Mouse (Mus musculus): ENCODE data around the gene Dlg1.

Gene Dlg1

DNA sequence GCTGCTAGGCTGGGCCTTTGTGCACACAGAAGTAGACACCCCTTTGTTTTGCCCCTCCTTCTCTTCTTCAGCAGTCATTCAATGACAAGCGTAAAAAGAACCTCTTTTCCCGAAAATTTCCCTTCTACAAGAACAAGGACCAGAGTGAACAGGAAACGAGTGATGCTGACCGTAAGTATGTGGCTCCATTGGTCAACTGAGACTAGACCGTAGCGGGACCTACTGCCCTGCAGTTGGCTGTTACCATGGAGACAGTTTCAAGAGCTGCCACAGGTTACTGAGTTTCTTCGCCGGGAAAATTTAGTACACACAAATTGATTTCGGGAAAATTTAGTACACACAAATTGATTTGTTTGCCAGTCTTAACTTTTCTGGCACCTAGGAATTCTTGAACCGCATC is 183.5 kb downstream of the Dlg1 start:
- no peak for DNase-seq (ENCODE audit: low spot score in 2 of 2)

DNA sequence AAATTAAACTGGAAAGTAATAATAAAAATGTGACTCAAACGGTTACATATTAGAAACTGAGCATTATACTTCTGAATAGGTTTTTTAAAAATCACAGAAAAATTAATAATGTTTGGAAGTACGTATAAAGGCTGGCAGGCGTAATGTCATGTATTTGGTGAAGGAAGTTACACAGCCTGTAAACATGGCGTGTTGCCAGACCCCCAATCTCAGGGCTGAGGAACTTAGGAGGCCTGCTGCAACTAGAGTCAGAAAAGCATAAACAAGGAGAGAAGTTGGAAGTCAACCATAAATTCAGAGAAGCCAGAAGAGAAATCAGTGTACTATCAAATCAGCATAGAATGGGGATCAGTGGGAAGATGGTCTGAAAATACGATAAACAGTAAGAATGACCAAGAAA is 200.7 kb downstream of the Dlg1 start:
- no peak for DNase-seq (ENCODE audit: low spot score in 2 of 2)

DNA sequence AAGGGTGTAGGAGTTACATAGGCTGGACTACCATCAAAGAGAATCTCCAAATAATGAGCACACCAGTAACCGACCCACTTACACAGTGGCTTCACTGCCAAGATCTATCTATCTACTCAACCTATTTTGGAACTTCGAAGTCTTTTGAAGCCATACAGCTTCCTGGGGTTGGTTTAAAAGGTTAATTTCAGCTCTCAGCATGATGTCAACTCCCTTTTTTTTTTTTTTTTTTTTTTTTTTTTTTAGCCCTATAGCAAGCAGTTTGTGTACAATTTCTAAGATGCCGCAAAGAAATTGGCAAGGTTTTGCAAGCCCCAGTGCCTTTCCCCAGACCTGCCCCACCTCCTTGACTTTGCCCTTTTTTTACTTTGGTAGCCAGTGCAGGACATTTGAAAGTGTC is 202.0 kb downstream of the Dlg1 start:
- DNase-seq (ENCODE audit: low spot score in 2 of 2), result no peak

DNA sequence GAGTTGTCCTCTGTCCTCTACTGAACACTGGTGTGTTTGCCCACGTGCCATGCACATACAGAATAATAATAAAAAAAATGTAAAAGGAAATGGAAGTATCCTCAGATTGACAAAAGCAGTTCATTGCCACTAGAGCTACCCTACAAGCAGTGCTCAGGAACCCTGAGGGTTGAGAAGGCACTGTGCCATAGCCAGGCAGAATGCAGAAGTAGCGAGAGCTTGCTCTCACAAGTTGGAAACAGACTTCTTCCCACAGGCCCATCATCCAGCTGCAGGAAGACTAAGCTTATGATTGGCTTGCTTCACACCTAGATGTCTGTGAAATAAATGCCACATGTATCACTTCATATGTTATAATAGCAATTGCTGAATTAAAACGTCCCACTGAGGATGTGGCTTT is 203.7 kb downstream of the Dlg1 start:
- no peak for DNase-seq (ENCODE audit: low spot score in 2 of 2)

DNA sequence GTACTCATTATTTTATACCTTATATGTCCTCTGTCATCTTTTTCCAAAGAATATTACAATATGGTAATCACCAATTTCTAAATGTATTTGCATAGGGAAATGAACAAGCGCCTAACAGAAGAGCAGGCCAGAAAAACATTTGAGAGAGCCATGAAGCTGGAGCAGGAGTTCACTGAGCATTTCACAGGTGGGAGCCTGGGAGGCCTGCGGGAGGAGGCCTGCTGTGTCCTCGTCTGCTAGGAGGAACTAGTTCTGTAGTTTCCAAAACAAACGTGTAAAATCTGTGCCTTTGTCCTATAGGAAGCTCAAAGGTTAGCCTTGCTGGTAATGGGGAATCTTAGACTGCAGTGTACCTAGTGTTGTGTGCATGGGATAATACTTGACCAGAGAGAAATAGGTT is 204.5 kb downstream of the Dlg1 start:
- no peak for DNase-seq (ENCODE audit: low spot score in 2 of 2)

DNA sequence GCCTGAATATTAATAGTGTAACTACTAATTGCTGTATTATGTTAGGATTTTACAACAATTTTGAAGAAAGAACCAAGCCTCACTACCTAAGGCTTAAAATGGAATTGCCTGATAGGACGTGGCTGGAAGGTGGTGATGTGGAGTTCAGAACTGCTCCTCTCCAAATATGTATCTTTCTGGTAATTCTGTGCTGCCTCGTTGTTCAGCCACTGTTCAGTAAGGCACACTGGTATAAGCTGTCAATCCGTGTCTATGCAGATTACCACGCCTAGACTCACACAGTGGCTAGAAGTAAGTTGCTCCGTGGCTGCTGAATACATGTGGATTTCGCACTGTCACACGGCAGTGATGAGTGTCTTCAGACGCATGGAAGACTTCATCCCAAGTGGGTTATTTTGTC is 210.5 kb downstream of the Dlg1 start:
- peak in 1 of 2 experiments; percentile 13 for DNase-seq (ENCODE audit: low spot score in 2 of 2)

DNA sequence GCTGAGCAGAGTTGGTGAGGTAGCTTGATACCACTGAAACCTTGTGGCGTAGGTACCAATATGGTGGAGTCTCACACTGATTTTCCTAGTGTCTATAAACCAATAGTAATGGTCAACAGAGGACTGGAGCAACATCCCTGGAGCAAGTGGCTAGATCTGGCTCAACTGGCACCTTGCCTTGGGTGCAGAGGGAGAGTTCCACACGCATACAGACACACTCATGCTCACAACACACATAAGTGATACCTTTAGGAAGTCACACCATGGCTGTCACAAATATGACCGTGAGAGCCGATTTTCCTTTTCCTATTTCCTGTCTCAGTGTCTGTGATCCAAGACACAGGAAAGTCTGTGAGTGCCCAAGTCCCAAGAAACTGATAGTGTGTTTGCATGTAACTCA is 212.1 kb downstream of the Dlg1 start:
- DNase-seq (ENCODE audit: low spot score in 2 of 2), result no peak

DNA sequence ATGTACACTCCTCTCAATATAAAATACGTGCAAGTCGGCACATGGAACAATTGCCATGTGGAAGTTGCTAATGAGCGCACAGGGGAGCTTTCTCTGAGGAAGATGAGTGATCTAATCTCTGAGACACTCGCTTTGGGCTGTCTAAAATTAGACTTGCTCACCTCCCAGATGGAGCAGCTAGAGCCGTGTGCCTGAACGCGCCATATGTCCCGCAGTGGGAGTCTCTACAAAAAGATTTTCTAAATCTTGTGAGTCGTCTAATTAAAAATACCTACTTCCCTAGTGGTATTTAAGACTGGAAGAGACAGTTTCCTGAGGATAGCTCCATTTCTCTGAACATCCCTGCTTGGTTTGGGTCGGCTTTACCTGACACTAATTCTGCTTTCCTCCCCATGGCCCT is 213.1 kb downstream of the Dlg1 start:
- DNase-seq (ENCODE audit: low spot score in 2 of 2), result no peak

DNA sequence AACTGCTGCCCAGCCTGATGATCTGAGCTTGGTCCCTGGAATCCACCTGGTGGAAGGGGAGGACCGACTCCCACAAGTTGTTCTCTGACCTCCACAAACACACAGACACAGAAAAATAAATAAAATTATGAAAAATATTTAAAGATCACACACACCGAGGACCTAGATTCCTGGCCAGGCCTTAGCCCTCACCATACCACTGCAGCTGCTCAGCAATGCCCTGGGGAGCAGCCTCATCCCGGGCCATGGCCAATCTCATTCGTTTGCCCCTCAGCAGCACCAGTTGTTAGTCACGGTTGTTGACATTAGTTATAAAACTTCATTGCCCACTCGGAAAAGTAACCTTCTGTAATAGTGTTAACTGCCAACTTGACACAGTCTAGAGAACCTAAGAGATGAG is 214.8 kb downstream of the Dlg1 start:
- peak; percentile 12 to 50 for DNase-seq (ENCODE audit: low spot score in 2 of 2)

DNA sequence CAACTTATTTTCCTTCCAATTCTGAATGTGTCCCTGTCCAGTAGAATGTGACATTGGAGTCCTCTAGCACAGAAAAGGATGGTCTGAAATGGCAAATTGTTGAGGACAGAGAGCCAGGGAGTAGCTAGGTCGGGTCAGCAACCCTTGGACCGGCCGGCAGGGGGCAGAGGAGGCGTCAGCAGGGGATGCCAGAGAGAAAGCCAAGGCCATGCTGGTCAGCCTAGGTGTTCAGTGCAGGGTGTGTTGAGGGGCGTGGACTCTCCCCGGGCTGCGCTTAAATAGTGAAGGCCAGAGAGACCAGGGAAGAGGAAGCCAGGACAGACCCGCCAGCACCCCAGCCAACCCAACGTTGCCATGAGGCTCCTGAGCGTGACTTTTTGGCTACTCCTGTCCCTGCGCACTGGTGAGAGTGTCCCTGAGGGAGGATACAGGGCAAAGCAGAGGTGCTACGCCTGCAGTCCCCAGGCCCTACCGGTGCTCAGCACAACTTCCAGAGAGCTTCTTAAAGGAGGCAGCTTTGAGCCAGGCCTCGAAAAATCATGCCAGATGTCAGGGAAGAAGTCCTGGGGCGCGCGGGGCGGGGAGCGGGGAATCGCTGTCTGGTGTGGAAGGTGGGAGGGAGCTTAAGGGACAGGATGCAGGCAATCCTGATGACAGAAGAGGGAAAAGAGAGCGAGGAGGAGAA is 215.5 kb downstream of the Dlg1 start, which contains the start of gene Meltf:
TSS of gene Meltf (plus strand) at position 238 of the 685 bp plus-strand sequence.
- peak; percentile 63 to 86 for DNase-seq (ENCODE audit: low spot score in 2 of 2)

DNA sequence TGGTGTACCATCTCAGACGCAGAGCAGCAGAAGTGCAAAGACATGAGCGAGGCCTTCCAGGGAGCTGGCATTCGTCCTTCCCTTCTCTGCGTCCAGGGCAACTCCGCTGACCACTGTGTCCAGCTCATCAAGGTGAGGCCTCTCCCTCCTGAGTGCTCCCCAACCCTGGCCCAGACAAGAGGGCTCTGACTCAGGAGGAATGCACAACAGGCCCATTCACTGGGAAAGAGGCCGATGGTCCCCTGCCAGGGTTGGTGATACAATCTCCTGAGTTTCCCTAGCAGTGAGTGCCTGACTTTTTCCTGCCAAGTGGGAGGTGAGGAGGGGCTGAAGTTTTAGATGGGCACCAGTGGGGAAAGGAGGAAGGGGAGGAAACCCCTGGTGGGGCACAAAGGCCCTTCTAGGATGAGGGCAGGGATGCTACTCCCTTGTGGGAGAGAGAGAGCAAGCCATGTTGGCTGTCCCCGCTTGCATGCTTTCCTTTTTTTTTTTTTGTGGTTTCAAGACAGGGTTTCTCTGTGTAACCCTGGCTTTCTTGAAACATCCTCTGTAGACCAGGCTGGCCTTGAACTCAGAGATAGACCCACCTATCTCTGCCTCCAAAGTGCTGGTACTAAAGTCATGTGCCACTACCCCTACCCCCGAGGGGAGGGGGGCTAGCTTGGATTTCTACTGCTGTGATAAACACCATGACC is 217.1 kb downstream of the Dlg1 start:
- DNase-seq (ENCODE audit: low spot score in 2 of 2), result no peak

DNA sequence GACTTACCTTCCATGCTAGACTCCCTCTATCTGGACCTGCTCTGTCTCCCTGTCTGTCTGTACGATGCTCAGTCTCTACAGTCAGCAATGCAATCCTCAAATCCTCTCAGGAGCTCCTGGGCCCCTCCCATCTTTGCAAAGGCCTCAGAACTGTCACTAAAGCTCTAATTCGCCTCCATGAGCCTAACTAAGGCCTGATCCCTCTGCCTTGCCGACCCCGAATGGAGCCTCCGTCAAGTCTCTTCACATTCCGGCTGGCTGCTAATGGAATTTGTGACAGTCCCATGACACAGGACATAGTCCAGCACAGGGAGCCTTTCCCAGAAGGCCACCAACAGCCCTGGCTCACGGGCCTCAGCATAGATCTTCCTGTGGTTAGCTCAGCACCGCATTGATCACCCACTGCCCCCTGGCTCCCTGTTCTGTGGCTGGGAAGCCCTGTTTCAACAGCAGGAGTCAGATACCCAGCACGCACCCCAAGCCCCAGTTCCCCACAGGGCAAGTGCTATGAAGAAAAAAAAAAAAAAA is 219.2 kb downstream of the Dlg1 start:
- no peak for DNase-seq (ENCODE audit: low spot score in 2 of 2)

DNA sequence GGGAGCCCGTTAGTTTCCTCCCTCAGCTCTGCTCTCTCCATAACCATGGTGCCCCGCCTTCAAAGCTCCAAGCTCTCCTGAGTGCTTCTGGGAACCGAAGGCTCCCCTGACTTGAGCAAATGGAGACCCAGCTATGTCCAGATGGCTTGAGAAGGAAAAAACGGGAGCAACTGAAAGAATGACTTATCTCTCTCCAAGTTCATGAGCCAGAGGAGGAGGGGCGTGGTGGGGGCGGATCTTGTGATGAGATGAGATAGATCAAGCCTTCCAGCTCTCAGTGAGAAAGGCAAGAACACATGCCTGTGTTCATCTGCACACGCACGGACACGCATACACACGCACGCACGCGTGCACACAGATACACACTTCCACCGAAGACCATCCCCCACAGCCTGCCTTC is 220.1 kb downstream of the Dlg1 start:
- no peak for DNase-seq (ENCODE audit: low spot score in 2 of 2)

DNA sequence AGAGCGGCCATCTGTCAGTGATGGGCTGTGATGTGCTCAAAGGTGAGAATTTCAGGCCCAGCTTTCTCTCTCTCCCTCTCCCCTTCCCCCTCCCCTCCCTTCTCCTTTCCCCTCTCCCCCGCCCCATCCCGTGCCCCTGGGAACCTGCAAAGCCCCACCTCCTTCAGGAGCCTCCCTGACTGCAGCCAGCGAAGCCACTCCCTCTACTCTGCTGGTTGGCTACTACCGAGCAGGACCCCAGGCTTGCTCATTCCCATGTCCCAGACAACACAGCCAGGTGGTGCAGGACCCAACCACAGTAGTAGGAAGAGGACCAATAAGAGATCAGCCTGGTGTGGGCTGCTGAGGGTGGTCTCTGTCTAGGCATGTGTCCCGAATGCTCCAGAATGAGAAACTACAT is 220.7 kb downstream of the Dlg1 start:
- DNase-seq (ENCODE audit: low spot score in 2 of 2), result no peak

DNA sequence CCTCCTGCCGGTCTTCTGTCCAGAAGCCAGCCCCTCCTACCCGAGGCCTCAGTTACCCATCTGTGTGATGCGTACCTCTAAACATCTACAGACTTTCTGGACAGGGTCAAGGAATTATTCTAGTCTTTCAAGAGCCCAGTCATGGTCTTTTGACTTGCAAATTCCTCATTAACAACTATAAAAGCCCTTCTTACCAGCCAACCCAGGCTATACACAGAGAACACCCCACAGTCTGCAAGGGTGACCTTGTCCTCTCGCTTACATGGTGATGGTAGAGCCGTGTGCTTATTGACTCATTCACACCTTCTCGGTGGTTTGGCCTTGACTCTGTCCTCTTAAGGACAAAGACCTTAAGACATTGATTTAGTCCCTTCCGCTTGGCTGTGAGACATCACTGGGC is 227.7 kb downstream of the Dlg1 start:
- DNase-seq (ENCODE audit: low spot score in 2 of 2), result no peak

DNA sequence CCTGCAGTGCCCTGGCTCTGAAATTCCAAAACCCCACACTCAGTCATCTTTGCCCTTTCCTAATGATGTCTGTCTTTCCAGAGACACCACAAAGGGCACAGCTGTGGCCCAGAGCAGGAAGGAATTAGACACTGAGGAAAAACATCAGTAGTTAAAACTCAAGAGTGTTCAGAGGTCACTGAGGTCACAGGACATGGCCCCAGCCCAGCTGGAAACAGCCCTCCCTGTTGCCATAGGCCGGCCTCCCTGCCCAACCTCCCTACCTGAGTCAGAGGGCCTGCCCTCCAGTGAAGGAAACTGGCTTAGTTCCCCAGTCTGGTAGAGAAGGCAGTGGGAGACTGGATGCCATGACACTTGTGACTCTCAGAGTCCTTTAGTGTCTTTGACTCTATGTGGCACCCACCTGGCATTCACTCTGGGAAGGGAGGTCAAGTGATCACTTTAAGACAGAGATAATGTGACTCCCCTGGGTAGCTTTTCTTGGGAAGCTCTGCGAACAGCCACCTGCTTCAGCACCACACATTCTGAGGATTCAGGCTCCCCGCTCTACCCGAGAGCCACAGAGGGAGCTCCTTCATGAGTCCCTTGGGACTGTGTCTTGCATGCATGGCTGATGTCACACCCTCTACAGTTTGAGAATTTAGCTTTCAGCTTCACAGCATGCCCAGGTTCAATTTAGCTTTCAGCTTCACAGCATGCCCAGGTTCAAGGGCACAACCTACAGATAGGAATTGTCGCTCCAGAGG is 230.3 kb downstream of the Dlg1 start:
- DNase-seq (ENCODE audit: low spot score in 2 of 2), result no peak

DNA sequence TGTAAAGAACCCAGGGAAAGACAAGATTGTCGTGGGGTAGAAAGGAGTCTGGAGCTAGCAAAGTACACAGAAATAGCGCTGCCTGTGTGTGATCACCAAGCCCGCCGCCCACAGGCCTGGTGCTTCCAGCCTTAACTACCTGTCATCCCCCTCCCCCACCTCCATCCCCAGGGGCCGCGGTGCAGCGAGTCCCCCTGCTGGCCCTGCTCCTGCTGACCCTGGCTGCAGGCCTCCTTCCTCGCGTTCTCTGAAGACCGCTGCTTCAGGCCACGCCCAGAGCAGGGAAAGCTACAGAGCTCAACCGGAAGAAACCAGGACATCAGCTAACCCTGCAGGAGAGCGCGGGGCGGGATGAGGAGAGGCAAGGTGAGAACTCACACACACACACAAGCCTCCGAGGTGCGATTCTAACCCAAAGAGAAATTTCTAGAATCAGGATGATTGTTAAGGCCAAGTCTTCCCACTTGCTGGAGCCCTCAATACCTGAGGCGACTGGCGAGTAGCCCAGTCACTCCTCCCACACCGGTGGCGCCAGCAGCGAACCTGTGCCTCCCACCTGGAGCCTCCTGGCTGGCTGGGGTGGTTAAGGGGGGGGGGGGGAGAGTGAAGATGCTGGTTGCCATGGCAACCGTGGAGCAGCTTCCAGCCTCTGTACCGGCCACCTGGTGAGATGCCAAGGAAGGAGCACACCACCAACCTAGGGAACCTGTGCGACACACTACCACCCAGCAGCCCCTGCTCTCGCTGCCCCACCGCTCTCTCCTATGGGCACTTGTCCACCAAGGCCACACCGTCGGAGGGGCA is 233.9 kb downstream of the Dlg1 start:
- peak; percentile 32 to 68 for DNase-seq (ENCODE audit: low spot score in 2 of 2)

DNA sequence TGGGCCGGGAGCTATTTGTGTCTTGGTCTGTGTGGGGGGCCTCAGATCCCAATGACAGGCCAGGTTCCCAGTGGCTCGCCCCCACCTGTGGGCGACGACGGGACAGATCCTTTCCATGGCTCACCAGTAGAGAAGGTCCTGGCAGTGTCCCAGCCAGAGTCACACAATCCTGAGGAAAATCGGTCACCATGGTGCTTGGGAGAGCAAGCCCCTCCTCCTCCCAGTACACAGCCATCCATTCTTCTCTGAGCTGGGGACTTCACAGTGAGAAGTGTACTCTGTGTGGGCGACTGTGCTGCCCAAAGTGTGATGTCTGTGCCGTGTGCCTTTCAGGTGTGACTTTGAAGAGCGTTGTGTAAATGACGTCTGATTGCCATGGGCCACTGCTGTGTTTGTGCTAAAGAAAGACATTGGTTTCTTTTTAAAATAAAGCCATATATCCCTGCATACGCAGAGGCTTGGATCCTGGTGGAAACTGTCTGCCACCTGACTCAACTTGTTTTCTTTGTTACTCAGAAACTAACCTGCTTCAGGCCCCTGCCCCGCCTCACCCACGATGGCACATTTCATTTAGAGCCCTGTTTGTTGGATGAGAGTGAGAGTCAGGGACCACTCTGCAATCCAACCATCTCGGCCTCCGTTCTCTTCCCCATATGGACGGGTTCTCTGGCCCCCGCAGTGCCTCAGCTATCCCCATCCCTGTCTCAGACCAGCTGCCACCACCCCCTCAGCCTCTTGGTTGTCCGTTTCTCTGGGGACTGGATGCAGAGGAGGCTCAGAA is 235.5 kb downstream of the Dlg1 start:
- DNase-seq (ENCODE audit: low spot score in 2 of 2), result no peak

DNA sequence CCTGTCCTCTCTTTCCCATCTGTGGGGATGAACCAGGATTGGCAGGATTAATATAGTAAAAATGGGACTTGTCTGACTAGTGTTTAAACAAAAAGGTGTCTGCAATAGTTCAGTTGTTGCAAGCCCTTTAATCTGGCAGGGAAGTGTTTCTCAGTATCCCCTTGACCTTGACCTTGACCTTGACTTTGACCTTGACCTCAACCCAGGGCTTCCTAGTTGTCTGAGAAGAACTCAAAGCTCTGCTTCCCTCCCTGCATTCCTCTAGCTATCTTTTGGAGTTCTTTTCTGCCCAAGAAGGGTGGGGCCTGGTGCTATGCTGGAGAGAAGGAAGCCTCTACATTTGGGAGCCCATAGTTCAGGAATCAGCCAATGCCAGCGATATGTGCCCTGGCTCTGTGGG is 238.6 kb downstream of the Dlg1 start:
- no peak for DNase-seq (ENCODE audit: low spot score in 2 of 2)

DNA sequence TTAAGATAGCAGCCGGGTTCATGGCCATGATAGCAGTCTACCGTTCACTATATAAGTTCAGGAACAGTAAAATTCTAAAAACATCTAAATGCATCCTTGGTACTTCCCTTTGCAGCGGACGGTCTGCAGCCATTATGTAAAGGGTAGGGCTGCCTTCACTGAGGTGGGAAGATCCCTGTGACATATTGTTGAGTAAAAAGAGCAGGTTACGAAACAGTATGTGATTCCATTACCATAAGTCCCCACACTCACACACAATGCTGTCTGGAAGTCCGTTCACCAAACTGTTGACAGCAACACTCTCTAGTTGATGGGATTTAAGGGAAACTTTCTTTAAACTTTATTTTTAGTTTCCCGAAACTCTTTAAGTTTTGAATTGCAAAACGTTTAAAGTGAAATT is 240.0 kb downstream of the Dlg1 start:
- no peak for DNase-seq (ENCODE audit: low spot score in 2 of 2)

DNA sequence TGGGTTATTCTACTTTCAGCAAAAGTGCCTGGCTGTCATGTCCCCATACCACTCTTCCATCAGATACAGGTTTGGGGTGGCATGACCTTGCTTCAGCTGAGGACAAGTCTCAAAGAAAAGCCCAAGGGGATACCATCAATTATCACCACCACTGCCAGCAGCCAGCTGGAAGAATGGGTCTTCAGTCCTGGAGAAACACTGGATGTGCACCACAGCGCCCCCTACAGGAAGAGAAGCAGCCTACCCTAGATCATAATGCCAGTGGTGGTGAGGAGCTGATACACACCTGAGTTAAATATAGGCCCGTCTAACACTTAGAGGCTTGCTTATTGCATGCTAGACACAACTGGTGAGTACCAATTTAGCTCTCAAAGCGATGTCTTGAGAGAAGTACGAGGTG is 242.1 kb downstream of the Dlg1 start:
- no peak for DNase-seq (ENCODE audit: low spot score in 2 of 2)
